Mouse (Mus musculus) neural tube, embryonic 13.5 days (tissue): ENCODE data around the gene Serpinb12. TPM values are rescaled to one million over a fixed set of nuclear protein-coding genes. Genes with fewer than 3 reads are reported as not detected.
"Not testable (repeated sequence)": the region's sequence is repeated elsewhere in the genome, so short reads cannot be mapped to it uniquely, and the experiment has no call there.

Experiments used
- ATAC-seq: fragments of 200-750 bp; cut with Nextera tagmentation; 2 replicates; pipeline ENCODE4 v1.8.0; 2017; ENCODE audit warnings: low read depth, mild to moderate bottlenecking, moderate TSS enrichment, moderate library complexity
- H3K27ac ChIP-seq: fragments of 300-500 bp; sonication (generic); replicated peaks from 2 replicates; pipeline ENCODE4 v1.5.1; 2015; ENCODE audit warnings: moderate library complexity, mild to moderate bottlenecking, inconsistent platforms
- H3K27me3 ChIP-seq: fragments of 300-500 bp; sonication (generic); 2 replicates; pipeline ENCODE4 v1.6.1; 2015; ENCODE audit warnings: mild to moderate bottlenecking, inconsistent platforms
- H3K36me3 ChIP-seq: fragments of 300-500 bp; sonication (generic); 2 replicates; pipeline ENCODE4 v1.6.1; 2015; ENCODE audit warnings: mild to moderate bottlenecking, inconsistent platforms
- H3K4me1 ChIP-seq: fragments of 300-500 bp; sonication (generic); replicated peaks from 2 replicates; pipeline ENCODE4 v1.6.1; 2015; ENCODE audit warnings: inconsistent platforms
- H3K4me2 ChIP-seq: fragments of 300-500 bp; sonication (generic); 2 replicates; pipeline ENCODE4 v1.6.1; 2015; ENCODE audit warnings: inconsistent platforms, mild to moderate bottlenecking, moderate library complexity
- H3K4me3 ChIP-seq: fragments of 300-500 bp; sonication (generic); 2 replicates; pipeline ENCODE4 v1.5.1; 2015; ENCODE audit warnings: mild to moderate bottlenecking, inconsistent platforms
- H3K9ac ChIP-seq: fragments of 300-500 bp; sonication (generic); 2 replicates; pipeline ENCODE4 v1.6.1; 2015; ENCODE audit warnings: moderate library complexity, mild to moderate bottlenecking, inconsistent platforms
- H3K9me3 ChIP-seq: fragments of 300-500 bp; sonication (generic); 2 replicates; pipeline ENCODE4 v1.6.1; 2016; ENCODE audit warnings: inconsistent platforms
- WGBS: fragments of 180-500 bp; shearing (Covaris S2); methylation state at CpG from one replicate; pipeline ENCODE4 v1.1.7; 2015; 5-methylcytosine and 5-hydroxymethylcytosine counted together
- polyA plus RNA-seq: library from polyadenylated mRNA; unstranded; fragments of >200 nt; fragmentation: Nextera tagmentation; extraction: Ambion mirVana; gene quantifications from 2 replicates; pipeline ENCODE4 v1.2.1, GENCODE M21; 2015

The Serpinb12 gene
- 0.11 TPM in 1 of 2 replicates, not detected in the other for polyA plus RNA-seq

DNA sequence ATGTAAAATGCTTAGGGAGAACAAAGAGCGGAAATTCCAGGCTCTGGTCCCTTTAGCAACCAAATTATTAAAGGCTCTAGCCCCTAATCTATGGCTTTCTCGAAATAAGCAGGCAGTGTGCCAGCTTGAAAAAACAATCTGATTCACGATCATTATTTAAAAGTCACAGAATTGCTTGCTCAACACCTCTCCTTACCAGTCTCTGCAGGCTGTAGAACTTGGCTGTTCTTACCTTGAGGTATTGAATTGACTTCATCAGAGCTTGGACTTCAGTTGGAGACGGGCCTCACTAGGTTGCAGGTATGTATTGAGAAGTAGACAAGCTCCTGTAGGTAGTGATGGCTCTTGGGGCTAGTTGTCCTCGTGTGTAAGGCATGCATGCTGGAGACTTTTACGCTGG, at the start of gene Serpinb12:
TSS of gene Serpinb12 (plus strand) at position 185 of the 400 bp plus-strand sequence.
- Histone ChIP-seq H3K4me3 (no peak within 1 kb of the TSS), H3K4me1 (no peaks in the 10 kb centered on the region), H3K36me3 (no peaks in the 10 kb centered on the region), H3K4me2 (no peak within 1 kb of the TSS), H3K27me3 (no peaks in the 10 kb centered on the region), H3K9me3 (no peaks in the 10 kb centered on the region), H3K9ac (no peak within 1 kb of the TSS), H3K27ac (no peak within 1 kb of the TSS)
- no peak for ATAC-seq
- 82% methylated on average over 6 of the region's 6 CpGs for WGBS

DNA sequence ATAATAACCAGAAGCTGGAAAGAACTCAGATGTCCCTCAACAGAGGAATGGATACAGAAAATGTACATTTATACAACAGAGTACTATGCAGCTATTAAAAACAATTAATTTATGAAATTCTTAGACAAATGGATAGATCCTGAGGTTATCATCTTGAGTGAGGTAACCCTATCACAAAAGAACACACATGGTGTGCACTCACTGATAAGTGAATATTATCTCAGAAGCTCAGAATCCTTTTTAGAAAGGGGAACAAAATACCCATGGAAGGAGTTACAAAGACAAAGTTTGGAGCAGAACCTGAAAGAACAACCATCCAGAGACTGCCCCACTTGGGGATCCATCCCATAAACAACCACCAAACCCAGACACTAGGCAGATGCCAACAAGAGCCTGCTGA, 39.1 kb upstream of the Serpinb12 start:
- not testable (repeated sequence) for ATAC-seq, H3K27me3 ChIP-seq

DNA sequence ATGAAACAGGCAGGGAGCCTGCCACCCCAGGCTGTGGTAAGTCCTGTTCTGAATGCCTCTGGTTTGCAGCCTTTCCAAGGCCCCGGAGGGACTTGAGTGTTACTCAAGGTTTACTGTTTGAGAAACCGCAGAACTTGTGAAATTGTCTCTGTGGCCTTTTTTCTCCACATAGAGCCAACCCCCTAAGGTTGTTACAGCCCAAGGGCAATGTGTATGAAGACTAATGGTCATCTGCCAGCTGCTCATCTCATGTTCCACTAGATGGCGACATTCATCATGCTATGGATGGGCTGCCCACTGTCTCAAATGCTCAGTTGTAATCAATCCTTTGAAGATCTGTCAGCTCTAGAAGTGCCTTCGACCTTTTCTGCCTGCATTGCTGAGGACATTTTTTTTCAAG, 32.8 kb upstream of the Serpinb12 start:
- ATAC-seq: no peak

More for the DNA sequence above, 39.1 kb upstream of the Serpinb12 start:
- H3K4me1 ChIP-seq, H3K36me3 ChIP-seq, H3K27ac ChIP-seq, H3K4me2 ChIP-seq, H3K9me3 ChIP-seq, H3K4me3 ChIP-seq, H3K9ac ChIP-seq: not testable (repeated sequence)

DNA sequence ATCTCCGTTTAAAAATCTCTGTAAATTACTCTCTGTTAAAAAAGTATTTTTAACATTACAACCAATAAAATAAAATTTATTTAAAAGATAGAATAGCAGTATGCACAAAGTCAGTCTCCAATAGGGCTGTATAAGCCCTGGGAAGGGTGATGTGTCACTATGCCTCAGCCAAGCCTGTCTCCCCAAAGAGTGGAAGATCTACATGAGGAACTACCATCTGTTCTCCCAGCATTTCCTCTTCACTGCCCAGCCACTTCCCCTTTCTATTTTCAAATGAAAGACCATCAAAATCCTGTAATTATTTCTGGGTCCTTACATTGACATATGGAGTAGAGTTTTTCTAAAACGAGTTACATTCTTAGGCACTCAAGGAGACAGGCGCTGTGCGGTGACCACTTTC, 2.3 kb upstream of the Serpinb12 start:
- Histone ChIP-seq H3K4me2 (no peak overlapping the region), H3K9me3 (no peaks in the 10 kb centered on the region), H3K27ac (no peak overlapping the region), H3K4me3 (no peak overlapping the region), H3K4me1 (no peaks in the 10 kb centered on the region), H3K9ac (no peak overlapping the region), H3K27me3 (no peaks in the 10 kb centered on the region), H3K36me3 (no peaks in the 10 kb centered on the region)
- WGBS: 90% methylated on average over 4 of the region's 4 CpGs
- no peak for ATAC-seq

More for the DNA sequence above, 32.8 kb upstream of the Serpinb12 start:
- Histone ChIP-seq H3K36me3 (no peaks in the 10 kb centered on the region), H3K4me2 (no peak overlapping the region), H3K4me1 (no peaks in the 10 kb centered on the region), H3K9ac (no peak overlapping the region), H3K27ac (no peak overlapping the region), H3K4me3 (no peak overlapping the region), H3K9me3 (no peaks in the 10 kb centered on the region), H3K27me3 (no peaks in the 10 kb centered on the region)
- WGBS: 37% methylated on average over 4 of the region's 4 CpGs

DNA sequence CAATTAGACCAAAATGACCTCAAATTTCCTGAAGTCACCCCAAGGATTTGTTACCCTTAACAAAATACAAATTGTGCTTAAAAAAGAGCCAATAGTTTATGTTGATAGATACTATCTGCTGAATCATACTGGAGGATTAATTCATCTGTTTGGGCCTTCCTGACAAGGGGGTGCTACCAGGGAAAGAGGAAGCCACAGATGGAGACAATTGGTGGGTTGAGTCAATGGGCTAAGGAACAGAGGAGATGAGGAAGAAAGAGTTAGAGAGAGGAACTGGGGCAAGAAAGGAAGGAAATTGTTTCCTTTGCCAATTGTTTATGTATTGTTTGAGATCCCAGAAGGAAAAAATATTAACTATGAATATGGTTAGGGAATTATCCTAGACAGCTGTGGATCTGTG, 591 bp upstream of the Serpinb12 start:
- no peak overlapping the region for H3K4me3 ChIP-seq
- no peak overlapping the region for H3K4me2 ChIP-seq
- H3K9ac ChIP-seq: no peak overlapping the region
- no peaks in the 10 kb centered on the region for H3K9me3 ChIP-seq
- H3K27me3 ChIP-seq: no peaks in the 10 kb centered on the region
- H3K4me1 ChIP-seq: no peaks in the 10 kb centered on the region
- H3K27ac ChIP-seq: no peak overlapping the region
- ATAC-seq: no peak
- H3K36me3 ChIP-seq: no peaks in the 10 kb centered on the region

DNA sequence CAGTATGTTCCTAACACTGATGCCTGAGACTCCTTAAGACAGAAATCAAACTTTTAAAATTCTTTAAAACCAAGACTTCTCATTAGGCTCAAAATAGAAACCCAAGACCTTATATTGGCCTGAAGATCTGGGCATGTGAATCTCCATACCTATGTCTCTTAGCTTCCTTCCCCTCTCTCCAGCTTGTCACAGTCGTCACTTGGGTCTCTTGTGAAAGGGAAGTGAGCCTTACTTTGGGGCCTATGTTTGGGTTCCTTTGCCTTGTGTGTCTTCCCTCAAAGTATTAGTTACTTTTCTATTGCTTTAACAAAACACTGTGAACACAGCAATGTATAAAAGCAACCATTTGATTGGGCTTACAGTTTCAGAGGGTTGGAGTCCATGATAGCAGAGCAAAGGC, 13.0 kb downstream of the Serpinb12 start:
- no peak for ATAC-seq
- no peaks in the 10 kb centered on the region for H3K9me3 ChIP-seq
- no peak overlapping the region for H3K9ac ChIP-seq
- H3K36me3 ChIP-seq: no peaks in the 10 kb centered on the region
- no peak overlapping the region for H3K4me2 ChIP-seq
- H3K4me1 ChIP-seq: no peaks in the 10 kb centered on the region
- H3K27ac ChIP-seq: no peak overlapping the region
- H3K4me3 ChIP-seq: no peak overlapping the region
- 81% methylated on average over 1 of the region's 1 CpGs for WGBS
- H3K27me3 ChIP-seq: no peaks in the 10 kb centered on the region

DNA sequence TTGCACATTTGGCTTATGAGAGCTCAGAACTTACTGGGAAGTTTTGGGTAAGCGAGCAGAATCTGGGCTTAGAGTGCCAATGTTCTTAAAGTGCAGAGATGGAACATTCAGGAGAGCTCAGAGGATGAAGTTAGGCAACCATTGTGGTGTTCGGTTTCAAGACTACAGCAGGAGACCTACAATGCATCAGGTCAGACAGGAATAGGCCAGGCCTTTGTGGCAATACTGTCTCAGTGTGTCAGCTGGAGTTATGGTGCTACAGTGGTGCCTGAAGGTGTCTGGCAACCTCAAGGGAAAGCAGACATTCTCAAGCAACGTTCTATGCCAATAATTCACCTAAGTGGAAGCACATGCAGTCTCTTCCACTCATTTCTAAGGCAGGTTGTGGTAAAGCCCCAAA, 25.7 kb downstream of the Serpinb12 start:
- Histone ChIP-seq H3K4me1 (no peaks in the 10 kb centered on the region), H3K36me3 (no peaks in the 10 kb centered on the region), H3K9me3 (no peaks in the 10 kb centered on the region), H3K9ac (no peak overlapping the region), H3K27me3 (no peaks in the 10 kb centered on the region), H3K4me3 (no peak overlapping the region), H3K27ac (no peak overlapping the region), H3K4me2 (no peak overlapping the region)
- ATAC-seq: no peak
- WGBS: 78% methylated on average over 3 of the region's 3 CpGs

DNA sequence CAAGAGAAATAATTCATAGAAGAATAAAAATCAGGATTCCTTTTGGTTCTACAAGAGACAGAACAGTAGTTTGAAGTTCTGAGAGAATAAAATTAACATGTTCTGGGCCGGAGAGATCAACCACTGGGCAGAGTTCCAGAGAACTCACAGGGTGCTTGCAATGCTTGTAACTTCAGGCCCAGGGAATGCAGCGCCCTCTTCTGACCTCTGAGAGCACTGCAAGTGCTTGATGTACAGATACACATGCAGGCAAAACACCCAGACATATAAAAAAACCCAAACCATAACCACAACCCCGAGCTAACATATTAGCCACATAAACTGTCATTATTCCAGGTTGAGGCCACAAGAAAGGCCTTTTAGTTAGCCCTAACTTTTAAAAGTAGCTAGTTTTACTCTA, 26.8 kb downstream of the Serpinb12 start:
- ATAC-seq: no peak

DNA sequence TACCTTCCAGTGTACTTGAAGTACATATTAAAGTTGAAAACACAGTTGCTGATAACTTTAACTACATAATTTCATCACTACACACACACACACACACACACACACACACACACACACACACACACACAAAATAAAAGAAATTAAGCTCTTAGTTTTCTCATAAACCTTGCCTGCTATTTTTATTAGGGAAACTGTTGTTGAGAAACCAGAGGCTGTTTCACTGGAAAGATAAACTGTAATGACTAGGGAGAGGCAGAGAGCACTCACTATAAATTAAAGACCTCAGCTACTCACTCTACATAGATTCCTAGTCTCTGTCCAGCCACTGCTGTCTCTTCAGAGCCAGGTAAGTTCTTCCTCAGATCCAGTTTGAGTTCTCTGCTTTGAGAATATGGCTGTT, 46.4 kb downstream of the Serpinb12 start, which contains the start of gene Serpinb13:
TSS of gene Serpinb13 (plus strand) at position 301 of the 400 bp plus-strand sequence.
- no peak for ATAC-seq
- no peaks in the 10 kb centered on the region for H3K27me3 ChIP-seq

More for the DNA sequence above, 26.8 kb downstream of the Serpinb12 start:
- no peak overlapping the region for H3K27ac ChIP-seq
- no peaks in the 10 kb centered on the region for H3K36me3 ChIP-seq
- no peaks in the 10 kb centered on the region for H3K4me1 ChIP-seq
- no peaks in the 10 kb centered on the region for H3K27me3 ChIP-seq
- H3K9ac ChIP-seq: no peak overlapping the region
- WGBS: 51% methylated on average over 3 of the region's 3 CpGs
- no peak overlapping the region for H3K4me3 ChIP-seq
- no peaks in the 10 kb centered on the region for H3K9me3 ChIP-seq
- H3K4me2 ChIP-seq: no peak overlapping the region

DNA sequence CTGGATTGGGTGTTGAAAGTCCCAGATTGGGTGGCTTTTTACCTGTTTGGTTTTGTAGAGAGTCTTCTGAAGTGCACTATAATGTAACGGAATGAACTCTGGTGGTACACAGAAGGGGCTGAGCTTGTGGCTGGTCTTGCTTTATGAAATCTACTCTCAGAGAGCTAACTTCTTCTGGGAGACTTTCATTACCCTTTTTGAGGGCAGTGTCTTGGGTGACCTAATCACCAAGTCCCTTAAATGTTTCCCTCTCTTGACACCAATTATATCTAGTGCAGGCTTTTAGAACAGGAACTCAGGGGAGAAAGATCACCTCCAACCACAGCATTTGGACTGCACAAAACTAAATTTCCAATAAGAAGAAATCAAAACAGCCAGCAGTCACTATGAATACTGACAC, 48.8 kb downstream of the Serpinb12 start:
- H3K9me3 ChIP-seq: no peaks in the 10 kb centered on the region
- H3K9ac ChIP-seq: no peak overlapping the region
- H3K4me2 ChIP-seq: no peak overlapping the region
- no peak overlapping the region for H3K4me3 ChIP-seq
- H3K36me3 ChIP-seq: no peaks in the 10 kb centered on the region
- ATAC-seq: no peak
- no peak overlapping the region for H3K27ac ChIP-seq
- H3K27me3 ChIP-seq: no peaks in the 10 kb centered on the region
- H3K4me1 ChIP-seq: no peaks in the 10 kb centered on the region
- 91% methylated on average over 1 of the region's 1 CpGs for WGBS

More for the DNA sequence above, 46.4 kb downstream of the Serpinb12 start, which contains the start of gene Serpinb13:
- no peak within 1 kb of the TSS for H3K4me3 ChIP-seq
- no peak within 1 kb of the TSS for H3K4me2 ChIP-seq
- H3K36me3 ChIP-seq: no peaks in the 10 kb centered on the region
- H3K27ac ChIP-seq: no peak within 1 kb of the TSS
- H3K4me1 ChIP-seq: no peaks in the 10 kb centered on the region
- H3K9me3 ChIP-seq: no peaks in the 10 kb centered on the region
- no peak within 1 kb of the TSS for H3K9ac ChIP-seq

DNA sequence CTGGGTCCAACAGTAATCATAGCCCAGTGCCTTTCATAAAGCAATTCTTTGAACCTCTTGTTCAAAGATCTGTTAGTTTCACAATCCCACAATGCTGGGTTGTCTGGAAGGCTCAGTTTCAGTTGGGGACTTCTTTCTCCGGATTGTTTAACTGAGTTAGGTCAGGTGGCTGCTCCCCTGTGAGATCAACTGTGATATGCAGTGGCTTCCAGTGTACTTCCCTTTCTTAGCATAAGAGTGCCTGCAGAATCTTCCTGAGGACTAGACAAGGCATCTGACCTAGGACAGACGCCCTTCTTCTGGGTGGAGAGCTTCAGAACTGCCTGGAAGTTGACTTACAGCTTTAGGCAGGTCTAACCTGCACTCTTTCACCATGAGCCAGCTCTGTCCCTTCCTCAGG, 49.6 kb downstream of the Serpinb12 start:
- H3K4me3 ChIP-seq: no peak overlapping the region
- no peak for ATAC-seq
- H3K27me3 ChIP-seq: no peaks in the 10 kb centered on the region
- H3K9ac ChIP-seq: no peak overlapping the region
- no peaks in the 10 kb centered on the region for H3K4me1 ChIP-seq
- H3K4me2 ChIP-seq: no peak overlapping the region
- H3K36me3 ChIP-seq: no peaks in the 10 kb centered on the region
- H3K27ac ChIP-seq: no peak overlapping the region
- no peaks in the 10 kb centered on the region for H3K9me3 ChIP-seq
- WGBS: 78% methylated on average over 2 of the region's 2 CpGs

DNA sequence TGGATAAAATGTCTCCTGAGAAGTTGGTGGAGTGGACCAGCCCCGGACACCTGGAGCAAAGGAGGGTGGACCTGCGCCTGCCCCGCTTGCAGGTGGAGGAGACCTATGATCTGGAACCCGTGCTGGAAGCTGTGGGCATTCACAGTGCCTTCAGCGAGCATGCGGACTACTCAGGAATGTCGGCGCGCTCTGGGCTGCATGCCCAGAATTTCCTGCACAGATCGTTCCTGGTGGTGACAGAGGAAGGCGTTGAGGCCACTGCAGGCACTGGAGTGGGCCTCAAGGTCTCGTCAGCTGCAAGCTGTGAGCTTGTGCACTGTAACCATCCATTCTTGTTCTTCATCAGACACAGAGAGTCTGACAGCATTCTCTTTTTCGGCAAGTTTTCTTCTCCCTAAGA, 66.2 kb downstream of the Serpinb12 start:
- Histone ChIP-seq H3K27ac (no peak overlapping the region), H3K9me3 (no peaks in the 10 kb centered on the region), H3K4me1 (no peaks in the 10 kb centered on the region), H3K9ac (no peak overlapping the region), H3K4me2 (no peak overlapping the region), H3K27me3 (no peaks in the 10 kb centered on the region), H3K36me3 (no peaks in the 10 kb centered on the region), H3K4me3 (no peak overlapping the region)
- WGBS: 84% methylated on average over 13 of the region's 13 CpGs
- no peak for ATAC-seq

DNA sequence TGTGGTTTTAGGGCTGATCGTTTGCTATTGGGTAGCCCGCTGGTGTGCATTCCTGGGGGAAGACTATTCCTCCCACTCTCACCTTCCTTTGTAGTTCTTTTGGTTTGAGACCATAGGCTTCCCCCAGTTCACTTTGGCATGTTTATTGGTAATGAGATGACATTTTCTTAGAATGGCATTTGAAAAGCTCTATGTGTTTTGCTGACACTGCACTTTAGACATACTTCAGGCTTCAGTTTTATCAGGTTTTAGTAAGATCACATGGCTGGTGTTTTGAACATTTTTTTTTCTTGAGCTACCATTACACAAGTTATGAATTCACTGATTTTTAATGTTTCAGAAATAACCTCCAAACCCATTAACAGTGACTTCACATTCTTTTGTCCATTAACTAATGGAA, 67.5 kb downstream of the Serpinb12 start:
- no peak overlapping the region for H3K4me3 ChIP-seq
- no peak overlapping the region for H3K27ac ChIP-seq
- no peak overlapping the region for H3K4me2 ChIP-seq
- no peaks in the 10 kb centered on the region for H3K4me1 ChIP-seq
- H3K36me3 ChIP-seq: no peaks in the 10 kb centered on the region
- H3K9ac ChIP-seq: no peak overlapping the region
- no peaks in the 10 kb centered on the region for H3K9me3 ChIP-seq
- ATAC-seq: no peak
- no peaks in the 10 kb centered on the region for H3K27me3 ChIP-seq
- 87% methylated on average over 2 of the region's 2 CpGs for WGBS
